Mouse (Mus musculus) lung, embryonic 16.5 days (tissue): Measurements from ENCODE around the gene Shisa5. TPM values are rescaled to one million over a fixed set of nuclear protein-coding genes. Genes with fewer than 3 reads are reported as not detected.

Experiments
- ATAC-seq: fragments of 200-750 bp; cut with Nextera tagmentation; 2 replicates; pipeline ENCODE4 v1.8.0; 2017; ENCODE audit warnings: low read depth, mild to moderate bottlenecking, moderate library complexity
- H3K27ac ChIP-seq: fragments of 300-500 bp; sonication (generic); 2 replicates; pipeline ENCODE4 v1.5.1; 2014; ENCODE audit warnings: mild to moderate bottlenecking, control low read depth, low read length
- H3K27me3 ChIP-seq: fragments of 300-500 bp; sonication (generic); 2 replicates; pipeline ENCODE4 v1.6.1; 2014; ENCODE audit warnings: low read depth, low read length, mixed read lengths; ENCODE audit not compliant: control insufficient read depth, insufficient read depth
- H3K36me3 ChIP-seq: fragments of 300-500 bp; sonication (generic); 2 replicates; pipeline ENCODE4 v1.6.1; 2014; ENCODE audit warnings: low read length; ENCODE audit not compliant: control insufficient read depth, insufficient read depth
- H3K4me1 ChIP-seq: fragments of 300-500 bp; sonication (generic); replicated peaks from 2 replicates; pipeline ENCODE4 v1.6.1; 2014; ENCODE audit warnings: low read length, mixed read lengths; ENCODE audit not compliant: control insufficient read depth, insufficient read depth
- H3K4me2 ChIP-seq: fragments of 300-500 bp; sonication (generic); 2 replicates; pipeline ENCODE4 v1.6.1; 2014; ENCODE audit warnings: low read depth, low read length, control low read depth
- H3K4me3 ChIP-seq: fragments of 300-500 bp; sonication (generic); 2 replicates; pipeline ENCODE4 v1.5.1; 2014; ENCODE audit warnings: mild to moderate bottlenecking, low read length, control low read depth
- H3K9ac ChIP-seq: fragments of 300-500 bp; sonication (generic); 2 replicates; pipeline ENCODE4 v1.6.1; 2014; ENCODE audit warnings: low read length, control low read depth
- H3K9me3 ChIP-seq: fragments of 300-500 bp; sonication (generic); 2 replicates; pipeline ENCODE4 v1.6.1; 2016; ENCODE audit warnings: low read length; ENCODE audit not compliant: control insufficient read depth
- WGBS: fragments of 180-500 bp; shearing (Covaris S2); extraction: QIAGEN DNeasy Blood & Tissue Kit; methylation state at CpG from one replicate; pipeline ENCODE4 v1.1.7; 2014; 5-methylcytosine and 5-hydroxymethylcytosine counted together
- polyA plus RNA-seq: library from polyadenylated mRNA; unstranded; fragments of >200 nt; fragmentation: Nextera tagmentation; extraction: Ambion mirVana; gene quantifications from 2 replicates; pipeline ENCODE4 v1.2.1, GENCODE M21; 2015

Gene Shisa5
- polyA plus RNA-seq, 1 experiment from 2014 or later: 120 TPM

DNA sequence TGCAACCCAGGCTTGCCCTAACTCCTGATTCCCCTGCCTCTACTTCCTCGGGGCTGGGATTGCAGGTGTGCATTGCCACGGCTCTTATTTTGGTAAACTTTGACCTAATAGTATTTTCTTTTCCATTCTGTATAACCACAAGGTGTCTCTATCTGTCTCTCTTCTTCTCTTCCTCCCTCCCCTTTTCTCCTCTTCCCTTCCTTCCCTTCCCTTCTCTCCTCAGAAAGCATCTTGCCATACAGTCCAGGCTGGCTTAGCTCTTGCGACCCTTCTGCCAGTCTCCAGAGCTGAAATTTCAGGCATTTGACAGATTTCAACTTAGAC lies 12.3 kb downstream of the Shisa5 start:
- peaks cover 9% of the 10 kb centered on the region for H3K4me1 ChIP-seq
- no peak overlapping the region for H3K9ac ChIP-seq
- H3K4me3 ChIP-seq: no peak overlapping the region
- 66% methylated on average over 3 of the region's 3 CpGs for WGBS
- H3K27ac ChIP-seq: no peak overlapping the region
- peaks cover 3% of the 10 kb centered on the region; the same call in 1 of the 2 replicates for H3K36me3 ChIP-seq
- H3K9me3 ChIP-seq: no peaks in the 10 kb centered on the region
- ATAC-seq: no peak
- no peak overlapping the region for H3K4me2 ChIP-seq
- H3K27me3 ChIP-seq: no peaks in the 10 kb centered on the region

DNA sequence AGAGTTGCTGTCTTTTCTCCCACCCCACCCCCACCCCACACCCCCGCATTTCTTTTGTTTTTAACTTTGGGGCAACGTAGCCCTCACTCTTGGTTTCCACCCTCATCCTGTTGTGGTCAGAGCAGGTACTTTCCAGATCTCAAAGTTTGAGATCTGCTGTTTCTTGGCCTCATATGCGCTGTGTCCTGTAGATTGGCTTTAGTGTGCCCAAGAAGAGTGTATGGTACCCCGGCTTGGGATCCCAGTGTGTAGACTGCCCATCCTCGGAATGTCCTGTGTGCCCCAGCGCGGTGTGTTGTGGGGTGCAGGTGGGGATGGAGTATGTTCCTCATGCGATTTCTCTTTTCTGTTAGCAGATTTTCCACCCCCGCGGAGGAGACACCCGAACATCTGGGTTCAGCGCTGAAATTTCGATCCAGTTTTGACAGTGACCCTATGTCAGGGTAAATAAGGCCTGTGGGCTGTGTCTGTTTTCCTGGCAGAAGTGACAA lies 12.7 kb downstream of the Shisa5 start:
- Histone ChIP-seq H3K27ac (no peak overlapping the region), H3K36me3 (peaks cover 3% of the 10 kb centered on the region; the same call in 1 of the 2 replicates), H3K4me1 (peaks cover 9% of the 10 kb centered on the region), H3K9me3 (no peaks in the 10 kb centered on the region), H3K27me3 (no peaks in the 10 kb centered on the region), H3K9ac (no peak overlapping the region), H3K4me3 (no peak overlapping the region), H3K4me2 (no peak overlapping the region)
- ATAC-seq: no peak
- 85% methylated on average over 13 of the region's 13 CpGs for WGBS

DNA sequence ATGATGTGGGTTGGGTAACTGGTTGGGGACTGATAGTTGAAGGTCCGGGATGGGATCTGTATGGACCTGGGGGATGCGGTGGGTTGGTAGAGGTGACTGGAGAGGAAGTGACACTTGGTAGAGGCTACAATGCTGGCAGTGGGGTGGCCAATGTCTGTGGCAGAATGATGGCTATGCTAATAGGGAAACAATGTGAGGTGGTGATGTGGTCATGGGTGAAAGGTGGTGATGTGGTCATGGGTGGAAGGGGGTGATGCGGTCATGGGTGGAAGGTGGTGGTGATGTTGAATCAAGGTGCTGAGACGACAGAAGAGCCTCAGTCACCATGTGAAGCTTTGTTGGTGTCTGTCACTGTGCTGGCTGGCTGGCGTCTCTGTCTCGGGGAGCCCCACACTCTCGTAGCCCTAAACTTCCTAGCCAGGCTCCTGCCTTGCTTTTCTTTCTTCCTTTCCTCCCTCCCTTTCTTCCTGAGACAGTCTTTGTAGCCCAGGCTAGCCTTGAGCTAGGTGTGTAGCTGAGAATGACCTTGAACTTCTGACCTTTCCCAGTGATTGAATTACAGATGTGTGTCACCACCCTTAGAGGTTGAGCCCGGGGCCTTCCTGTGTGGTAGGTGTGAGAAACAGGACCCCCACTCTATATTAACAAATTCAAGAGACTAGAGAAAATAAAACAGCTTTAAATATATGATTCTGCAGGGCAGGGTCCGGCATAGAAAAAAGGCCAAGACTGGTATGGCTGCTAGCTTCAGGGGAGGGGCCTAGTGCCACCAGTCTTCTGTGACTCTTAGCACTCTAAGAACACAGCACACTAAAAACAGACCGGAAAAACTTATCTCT lies 13.5 kb downstream of the Shisa5 start:
- H3K9me3 ChIP-seq: no peaks in the 10 kb centered on the region
- no peak overlapping the region for H3K9ac ChIP-seq
- no peak overlapping the region for H3K27ac ChIP-seq
- H3K27me3 ChIP-seq: no peaks in the 10 kb centered on the region
- no peak overlapping the region for H3K4me3 ChIP-seq
- H3K36me3 ChIP-seq: peaks cover 9% of the 10 kb centered on the region
- peaks cover 9% of the 10 kb centered on the region for H3K4me1 ChIP-seq
- H3K4me2 ChIP-seq: no peak overlapping the region
- 81% methylated on average over 10 of the region's 10 CpGs for WGBS
- ATAC-seq: no peak

GRCm38 (mm10) chr9:109052490-109053260 lies 14.3 kb downstream of the Shisa5 start:
- H3K36me3 ChIP-seq: peaks cover 16% of the 10 kb centered on the region
- ATAC-seq: no peak
- H3K4me3 ChIP-seq: no peak overlapping the region
- H3K9me3 ChIP-seq: no peaks in the 10 kb centered on the region
- peaks cover 9% of the 10 kb centered on the region for H3K4me1 ChIP-seq
- no peak overlapping the region for H3K9ac ChIP-seq
- H3K4me2 ChIP-seq: no peak overlapping the region
- WGBS: 85% methylated on average over 9 of the region's 9 CpGs
- no peak overlapping the region for H3K27ac ChIP-seq
- H3K27me3 ChIP-seq: no peaks in the 10 kb centered on the region

DNA sequence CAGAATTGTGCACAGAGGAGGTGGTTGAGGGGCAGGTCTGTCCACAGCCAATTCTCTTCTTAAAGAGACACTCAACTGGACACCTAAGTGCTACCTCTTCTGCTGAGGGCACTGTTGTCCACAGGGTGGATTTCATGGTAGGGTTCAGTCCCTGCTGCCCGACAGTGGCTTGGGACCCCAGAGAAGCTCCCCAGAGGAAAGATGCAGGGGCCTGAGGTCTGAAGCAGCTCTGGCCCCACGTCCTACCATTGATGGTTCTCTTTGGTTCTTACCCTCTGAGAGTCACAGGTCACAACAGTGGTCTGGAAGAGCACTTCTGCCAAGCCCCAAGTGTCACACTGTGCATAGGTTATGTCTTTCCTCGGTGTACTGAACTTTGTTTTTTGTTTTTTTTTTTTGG lies 15.0 kb downstream of the Shisa5 start:
- H3K27me3 ChIP-seq: no peaks in the 10 kb centered on the region
- no peaks in the 10 kb centered on the region for H3K9me3 ChIP-seq
- no peak overlapping the region for H3K27ac ChIP-seq
- no peak overlapping the region for H3K4me2 ChIP-seq
- H3K9ac ChIP-seq: no peak overlapping the region
- WGBS: 85% methylated on average over 3 of the region's 3 CpGs
- H3K4me3 ChIP-seq: no peak overlapping the region
- H3K4me1 ChIP-seq: peaks cover 9% of the 10 kb centered on the region
- ATAC-seq: no peak
- H3K36me3 ChIP-seq: peaks cover 22% of the 10 kb centered on the region

DNA sequence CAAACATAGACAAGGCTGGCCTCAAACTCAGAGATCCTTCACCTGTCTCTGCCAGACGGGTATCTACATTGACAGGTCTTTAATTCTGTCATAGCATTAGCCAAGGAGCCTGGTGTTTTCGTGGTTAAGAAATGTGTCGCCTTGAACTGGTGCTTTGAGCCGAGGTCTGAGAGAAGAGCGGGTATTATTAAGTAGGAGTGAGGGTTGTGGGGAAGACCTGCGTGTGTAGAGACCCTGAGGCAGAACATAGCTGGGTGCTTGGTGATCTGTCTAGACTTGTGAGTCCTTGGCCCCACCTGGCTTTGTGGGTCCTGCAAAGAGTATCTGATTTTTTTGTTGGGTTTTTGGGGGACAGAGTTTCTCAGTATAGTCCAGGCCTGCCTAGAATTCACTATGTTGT lies 15.5 kb downstream of the Shisa5 start:
- H3K36me3 ChIP-seq: peaks cover 24% of the 10 kb centered on the region
- 68% methylated on average over 6 of the region's 6 CpGs for WGBS
- no peak overlapping the region for H3K27ac ChIP-seq
- no peaks in the 10 kb centered on the region for H3K27me3 ChIP-seq
- H3K9me3 ChIP-seq: no peaks in the 10 kb centered on the region
- H3K4me2 ChIP-seq: no peak overlapping the region
- H3K4me3 ChIP-seq: no peak overlapping the region
- ATAC-seq: no peak
- no peak overlapping the region for H3K9ac ChIP-seq
- H3K4me1 ChIP-seq: peaks cover 12% of the 10 kb centered on the region

DNA sequence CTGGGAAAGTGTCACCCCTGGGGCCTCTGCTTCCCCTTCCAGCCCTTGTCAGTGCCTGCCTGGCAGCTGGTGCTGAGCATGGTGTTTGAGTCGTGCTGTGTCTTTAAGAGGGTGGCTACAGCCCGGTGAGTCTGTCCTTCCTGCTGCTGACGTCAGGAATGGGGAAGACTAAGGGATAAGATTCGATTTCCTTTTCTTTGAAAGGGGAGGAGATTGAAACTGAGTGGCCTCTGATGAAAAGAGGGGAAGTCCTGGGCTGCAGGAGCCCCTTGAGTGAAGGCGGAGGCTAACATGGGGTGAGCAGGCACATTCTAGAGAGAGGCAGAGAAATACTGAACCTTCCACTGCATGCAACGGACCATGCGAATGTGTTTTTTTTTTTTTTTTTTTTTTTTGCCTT lies 16.3 kb downstream of the Shisa5 start:
- Histone ChIP-seq H3K4me2 (peak overlapping the region; percentile 44), H3K9ac (peak overlapping the region; percentile 51), H3K9me3 (no peaks in the 10 kb centered on the region), H3K4me3 (peak overlapping the region; percentile 38), H3K27me3 (no peaks in the 10 kb centered on the region), H3K4me1 (peaks cover 14% of the 10 kb centered on the region), H3K36me3 (peaks cover 24% of the 10 kb centered on the region), H3K27ac (peak overlapping the region; percentile 62)
- ATAC-seq: peak; percentile 75
- 6% methylated on average over 7 of the region's 7 CpGs for WGBS

- peaks cover 24% of the 10 kb centered on the region for H3K36me3 ChIP-seq
- no peak for ATAC-seq
- no peaks in the 10 kb centered on the region for H3K9me3 ChIP-seq
- WGBS: 87% methylated on average over 12 of the region's 12 CpGs
- H3K4me2 ChIP-seq: peak overlapping the region; percentile 44
- H3K9ac ChIP-seq: peak overlapping the region; percentile 51
- no peaks in the 10 kb centered on the region for H3K27me3 ChIP-seq
- H3K27ac ChIP-seq: peak overlapping the region; percentile 62; the same call in 1 of the 2 replicates
- peak overlapping the region; percentile 38 for H3K4me3 ChIP-seq
- peaks cover 14% of the 10 kb centered on the region for H3K4me1 ChIP-seq
Observed at GRCm38 (mm10) chr9:109055271-109056030, 17.1 kb downstream of the Shisa5 start.
